Mouse (Mus musculus): ENCODE measurements at regions not wholly inside any gene's neighbourhood (a gene's known extent, or its start where the extent isn't known, plus 50 kb on each side); places are given as distances from the start of the nearest gene placed in this dataset.
"Not testable (repeated sequence)": the region's sequence is repeated elsewhere in the genome, so short reads cannot be mapped to it uniquely, and the experiment has no call there.

- no peak for DNase-seq
These were observed 142.3 kb upstream of the Rack1 start for GRCm38 (mm10) chr11:48657851-48658250.

GRCm38 (mm10) chr11:48661641-48662040, 138.5 kb upstream of the Rack1 start:
- no peak for DNase-seq

- DNase-seq: no peak
These were observed 115.3 kb upstream of the Rack1 start for GRCm38 (mm10) chr11:48684781-48685314.

GRCm38 (mm10) chr11:48690070-48690469, 110.1 kb upstream of the Rack1 start:
- DNase-seq: no peak

- DNase-seq: peak; percentile 30
These were observed 103.8 kb upstream of the Rack1 start for GRCm38 (mm10) chr11:48696352-48696751.

GRCm38 (mm10) chr11:48697191-48697590, 102.9 kb upstream of the Rack1 start:
- no peak for DNase-seq

DNA sequence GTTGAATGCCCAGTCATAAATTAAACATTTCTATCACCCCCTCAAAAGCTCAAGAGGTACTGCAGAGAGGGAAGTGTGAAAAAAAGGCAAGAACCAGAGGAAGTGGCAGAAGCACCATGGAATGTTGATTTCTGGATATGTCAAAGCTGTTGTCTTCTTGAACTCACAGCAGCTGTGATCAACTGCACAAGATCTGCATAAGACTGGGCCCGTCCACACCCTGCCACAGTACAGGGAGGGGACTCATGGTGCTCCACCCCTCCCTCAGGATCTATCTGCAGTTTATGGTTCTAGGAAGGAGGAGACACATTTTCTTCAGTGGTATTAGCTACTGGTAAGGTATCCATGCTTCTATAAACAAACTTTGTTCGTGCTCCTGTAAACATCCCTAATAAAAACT, 92.9 kb upstream of the Rack1 start:
- DNase-seq: no peak

DNA sequence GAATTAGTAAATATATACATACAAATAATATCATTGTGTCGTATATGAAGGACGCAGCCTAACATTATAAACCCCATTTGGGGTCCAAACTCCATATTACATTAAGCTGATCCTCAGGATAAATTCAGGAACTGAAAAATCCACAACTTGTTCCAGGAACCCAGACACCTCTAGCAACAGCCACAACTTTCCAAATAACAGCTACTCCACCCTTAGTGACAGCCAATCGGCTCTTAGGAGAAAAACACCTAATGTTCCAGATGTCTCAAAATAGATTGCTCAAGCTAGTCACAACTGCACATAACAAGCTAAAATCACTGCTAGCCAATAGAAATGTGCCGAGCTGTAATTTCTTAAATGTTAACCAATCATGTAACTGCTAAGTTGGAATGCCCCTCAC, 89.2 kb upstream of the Rack1 start:
- no peak for DNase-seq

DNA sequence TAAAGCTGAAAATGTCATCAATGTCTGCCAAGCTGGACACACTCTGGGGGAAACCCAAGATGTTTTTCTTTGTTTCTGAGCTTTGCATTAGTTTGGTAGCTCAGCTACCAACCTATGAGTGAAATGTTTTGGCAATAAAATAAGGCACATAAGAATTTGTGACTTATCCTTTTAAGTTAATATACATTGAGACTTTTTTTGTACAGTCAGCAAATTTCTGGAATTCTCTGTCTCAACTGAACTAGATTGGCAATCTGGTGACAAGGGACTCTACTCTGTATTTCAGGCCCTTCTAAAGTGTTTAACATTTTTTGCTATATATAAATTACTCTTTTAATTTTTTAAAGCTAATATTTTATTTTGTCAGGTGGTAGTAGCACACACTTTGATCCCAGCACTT, 76.1 kb upstream of the Rack1 start:
- no peak for DNase-seq

DNA sequence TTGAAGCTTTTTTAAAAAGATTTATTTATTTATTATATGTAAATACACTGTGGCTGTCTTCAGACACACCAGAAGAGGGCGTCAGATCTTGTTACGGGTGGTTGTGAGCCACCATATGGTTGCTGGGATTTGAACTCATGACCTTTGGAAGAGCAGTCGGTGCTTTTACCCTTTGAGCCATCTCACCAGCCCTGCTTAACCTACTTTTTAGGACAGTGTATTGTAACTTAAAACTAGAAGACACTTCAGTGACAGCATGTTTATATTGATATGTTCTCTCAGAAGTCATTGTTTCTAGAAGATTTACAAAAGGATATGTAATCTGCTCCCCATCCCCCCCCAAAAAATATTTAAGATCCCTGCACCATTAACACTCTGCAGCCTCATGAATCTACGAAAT, 69.3 kb upstream of the Rack1 start:
- DNase-seq: not testable (repeated sequence)

- no peak for DNase-seq
These were observed 53.6 kb upstream of the Rack1 start for GRCm38 (mm10) chr11:48746503-48746902.

- DNase-seq: no peak
These were observed 52.1 kb upstream of the Rack1 start for GRCm38 (mm10) chr11:48748066-48748465.

All from adrenal gland, postnatal 14 days (tissue).